Mouse (Mus musculus) embryonic facial prominence, embryonic 11.5 days (tissue): ENCODE measurements around the gene Espn. TPM values are rescaled to one million over a fixed set of nuclear protein-coding genes. Genes with fewer than 3 reads are reported as not detected.

Source experiments
- ATAC-seq: fragments of 200-750 bp; cut with Nextera tagmentation; replicated peaks from 2 replicates; pipeline ENCODE4 v1.8.0; 2017; ENCODE audit warnings: low read depth; ENCODE audit not compliant: insufficient number of reproducible peaks, low FRiP score, low TSS enrichment
- DNase-seq: peaks from one replicate; pipeline ENCODE4 v3.0.0-alpha.2; 2015; ENCODE audit warnings: low spot score
- H3K27ac ChIP-seq: fragments of 300-500 bp; sonication (generic); replicated peaks from 2 replicates; pipeline ENCODE4 v1.5.1; 2014; ENCODE audit warnings: mild to moderate bottlenecking, low read depth, low read length, control low read depth
- H3K27me3 ChIP-seq: fragments of 300-500 bp; sonication (generic); 2 replicates; pipeline ENCODE4 v1.6.1; 2014; ENCODE audit warnings: mild to moderate bottlenecking, low read length, moderate library complexity, mixed read lengths; ENCODE audit not compliant: control insufficient read depth, insufficient read depth
- H3K36me3 ChIP-seq: fragments of 300-500 bp; sonication (generic); replicated peaks from 2 replicates; pipeline ENCODE4 v1.6.1; 2014; ENCODE audit warnings: low read depth, mild to moderate bottlenecking, low read length, moderate library complexity, mixed read lengths; ENCODE audit not compliant: control insufficient read depth, insufficient read depth
- H3K4me1 ChIP-seq: fragments of 300-500 bp; sonication (generic); 2 replicates; pipeline ENCODE4 v1.6.1; 2014; ENCODE audit warnings: low read length, mixed read lengths; ENCODE audit not compliant: control insufficient read depth, insufficient read depth
- H3K4me2 ChIP-seq: fragments of 300-500 bp; sonication (generic); 2 replicates; pipeline ENCODE4 v1.6.1; 2014; ENCODE audit warnings: low read depth, mild to moderate bottlenecking, control low read depth, low read length, moderate library complexity
- H3K4me3 ChIP-seq: fragments of 300-500 bp; sonication (generic); 2 replicates; pipeline ENCODE4 v1.5.1; 2014; ENCODE audit warnings: low read depth, low read length, control low read depth
- H3K9ac ChIP-seq: fragments of 300-500 bp; sonication (generic); replicated peaks from 2 replicates; pipeline ENCODE4 v1.6.1; 2014; ENCODE audit warnings: mild to moderate bottlenecking, control low read depth, low read length
- H3K9me3 ChIP-seq: fragments of 300-500 bp; sonication (generic); replicated peaks from 2 replicates; pipeline ENCODE4 v1.6.1; 2016; ENCODE audit warnings: mild to moderate bottlenecking, low read length, inconsistent platforms, mixed read lengths; ENCODE audit not compliant: control insufficient read depth
- WGBS: fragments of 180-500 bp; shearing (Covaris S2); extraction: QIAGEN DNeasy Blood & Tissue Kit; methylation state at CpG from one replicate; pipeline ENCODE4 v1.1.7; 2014; 5-methylcytosine and 5-hydroxymethylcytosine counted together
- polyA plus RNA-seq: library from polyadenylated mRNA; unstranded; fragments of >200 nt; fragmentation: Nextera tagmentation; extraction: Ambion mirVana; gene quantifications from 2 replicates; pipeline ENCODE4 v1.2.1, GENCODE M21; 2014

Gene Espn
- polyA plus RNA-seq, 1 experiment from 2014 or later = 6.2 TPM

- ATAC-seq (peak; percentile 59), DNase-seq (peak; percentile 74)
- no peaks in the 10 kb centered on the region for H3K27me3 ChIP-seq
- peaks cover 6% of the 10 kb centered on the region for H3K4me1 ChIP-seq
- 0% methylated on average over 3 of the region's 3 CpGs for WGBS
- H3K9ac ChIP-seq = peak overlapping the region; percentile 53
- H3K4me3 ChIP-seq = no peak overlapping the region
- no peaks in the 10 kb centered on the region for H3K36me3 ChIP-seq
- H3K27ac ChIP-seq = 0 out of 2 replicates have a peak overlapping the region, but pooled peaks have one; percentile 38
- H3K9me3 ChIP-seq = no peaks in the 10 kb centered on the region
- H3K4me2 ChIP-seq = peak overlapping the region; percentile 35
These were observed 33.0 kb upstream of the Espn start for GRCm38 (mm10) chr4:152185137-152185509.

GRCm38 (mm10) chr4:152184353-152185035 lies 32.3 kb upstream of the Espn start:
- no peaks in the 10 kb centered on the region; the same call in 1 of the 2 replicates for H3K27me3 ChIP-seq
- H3K27ac ChIP-seq = no peak overlapping the region
- H3K9me3 ChIP-seq = no peaks in the 10 kb centered on the region
- no peaks in the 10 kb centered on the region for H3K36me3 ChIP-seq
- no peak for DNase-seq
- WGBS = 65% methylated on average over 7 of the region's 7 CpGs
- H3K4me2 ChIP-seq = no peak overlapping the region
- no peak for ATAC-seq
- H3K4me1 ChIP-seq = peaks cover 6% of the 10 kb centered on the region
- no peak overlapping the region for H3K4me3 ChIP-seq
- H3K9ac ChIP-seq = no peak overlapping the region

- Histone ChIP-seq H3K4me1 (peaks cover 11% of the 10 kb centered on the region), H3K9ac (no peak overlapping the region), H3K36me3 (no peaks in the 10 kb centered on the region), H3K27me3 (peaks cover 9% of the 10 kb centered on the region), H3K9me3 (no peaks in the 10 kb centered on the region), H3K4me3 (no peak overlapping the region), H3K27ac (no peak overlapping the region), H3K4me2 (no peak overlapping the region)
- ATAC-seq (no peak), DNase-seq (no peak)
- WGBS = 81% methylated on average over 10 of the region's 10 CpGs
These were observed 30.0 kb upstream of the Espn start for GRCm38 (mm10) chr4:152182205-152182604.

- ATAC-seq = no peak
- H3K27ac ChIP-seq = no peak overlapping the region
- H3K9ac ChIP-seq = no peak overlapping the region
- H3K36me3 ChIP-seq = no peaks in the 10 kb centered on the region
- no peak for DNase-seq
- WGBS = 85% methylated on average over 16 of the region's 16 CpGs
- no peaks in the 10 kb centered on the region for H3K9me3 ChIP-seq
- no peak overlapping the region for H3K4me2 ChIP-seq
- H3K27me3 ChIP-seq = peaks cover 15% of the 10 kb centered on the region
- H3K4me1 ChIP-seq = peaks cover 5% of the 10 kb centered on the region; the same call in 1 of the 2 replicates
- H3K4me3 ChIP-seq = no peak overlapping the region
These were observed 27.9 kb upstream of the Espn start for GRCm38 (mm10) chr4:152179946-152180660.

- H3K27me3 ChIP-seq = peaks cover 15% of the 10 kb centered on the region
- no peaks in the 10 kb centered on the region for H3K9me3 ChIP-seq
- no peaks in the 10 kb centered on the region for H3K36me3 ChIP-seq
- peak overlapping the region; percentile 67 for H3K4me3 ChIP-seq
- ATAC-seq (0 out of 2 replicates have a peak, but pooled peaks have one; percentile 6), DNase-seq (no peak)
- no peak overlapping the region for H3K27ac ChIP-seq
- peaks cover 5% of the 10 kb centered on the region; the same call in 1 of the 2 replicates for H3K4me1 ChIP-seq
- H3K4me2 ChIP-seq = peak overlapping the region; percentile 96
- peak overlapping the region; percentile 8; the same call in 1 of the 2 replicates for H3K9ac ChIP-seq
- WGBS = 30% methylated on average over 16 of the region's 16 CpGs
These were observed 26.9 kb upstream of the Espn start for GRCm38 (mm10) chr4:152178916-152179705.

- DNase-seq = no peak
- peak overlapping the region; percentile 96 for H3K4me2 ChIP-seq
- H3K4me3 ChIP-seq = peak overlapping the region; percentile 67
- peaks cover 15% of the 10 kb centered on the region for H3K27me3 ChIP-seq
- no peaks in the 10 kb centered on the region for H3K36me3 ChIP-seq
- peak; percentile 70 for ATAC-seq
- WGBS = 2% methylated on average over 35 of the region's 35 CpGs
- H3K27ac ChIP-seq = no peak overlapping the region
- no peaks in the 10 kb centered on the region for H3K9me3 ChIP-seq
- H3K4me1 ChIP-seq = peaks cover 5% of the 10 kb centered on the region; the same call in 1 of the 2 replicates
- peak overlapping the region; percentile 88 for H3K9ac ChIP-seq
These were observed 26.2 kb upstream of the Espn start for GRCm38 (mm10) chr4:152178344-152178864.

- WGBS = under 1% methylated on average over 96 of the region's 108 CpGs
- peak; percentile 93 for ATAC-seq
- Histone ChIP-seq H3K27me3 (peaks cover 15% of the 10 kb centered on the region), H3K4me3 (peak within 1 kb of the TSS; percentile 67), H3K4me1 (peaks cover 5% of the 10 kb centered on the region; the same call in 1 of the 2 replicates), H3K36me3 (no peaks in the 10 kb centered on the region), H3K9me3 (no peaks in the 10 kb centered on the region), H3K4me2 (peak within 1 kb of the TSS; percentile 96), H3K9ac (peak within 1 kb of the TSS; percentile 88), H3K27ac (no peak within 1 kb of the TSS)
- DNase-seq = peak; percentile 95
These were observed 25.6 kb upstream of the Espn start, which contains the start of gene Acot7 for GRCm38 (mm10) chr4:152177537-152178343. Acot7 (plus strand) TSS chr4:152178134.
